Mouse (Mus musculus): ENCODE data around the gene Olfr1044. TPM values are rescaled to one million over a fixed set of nuclear protein-coding genes. Genes with fewer than 3 reads are reported as not detected.

Olfr1044 gene
- polyA plus RNA-seq, 1 experiment from 2014 or later, result not detected

Other genes starting within 250 kb of the Olfr1044 start
- not detected in 2 replicates for gene Olfr1028, start 227.4 kb downstream of the Olfr1044 start, polyA plus RNA-seq (2016; fragmentation: Nextera tagmentation; extraction: Ambion mirVana)
- not detected in 2 replicates for gene Olfr1029, start 203.9 kb downstream of the Olfr1044 start, polyA plus RNA-seq (2016; fragmentation: Nextera tagmentation; extraction: Ambion mirVana)
- gene Olfr1030, start 198.5 kb downstream of the Olfr1044 start, polyA plus RNA-seq (2016; fragmentation: Nextera tagmentation; extraction: Ambion mirVana), result not detected in 2 replicates
- not detected in 2 replicates for gene Olfr1031, start 187.5 kb downstream of the Olfr1044 start, polyA plus RNA-seq (2016; fragmentation: Nextera tagmentation; extraction: Ambion mirVana)
- gene Olfr1032, start 172.3 kb downstream of the Olfr1044 start, polyA plus RNA-seq (2016; fragmentation: Nextera tagmentation; extraction: Ambion mirVana), result not detected in 2 replicates
- 1.3 and 1.4 TPM in 2 replicates for gene Olfr1033, start 157.2 kb downstream of the Olfr1044 start, polyA plus RNA-seq (2016; fragmentation: Nextera tagmentation; extraction: Ambion mirVana)
- not detected in 2 replicates for gene Olfr1034, start 132.0 kb downstream of the Olfr1044 start, polyA plus RNA-seq (2016; fragmentation: Nextera tagmentation; extraction: Ambion mirVana)
- not detected in 2 replicates for gene Olfr1036, start 103.8 kb downstream of the Olfr1044 start, polyA plus RNA-seq (2016; fragmentation: Nextera tagmentation; extraction: Ambion mirVana)
- gene Olfr1037, start 90.4 kb downstream of the Olfr1044 start, polyA plus RNA-seq (2016; fragmentation: Nextera tagmentation; extraction: Ambion mirVana), result not detected in 2 replicates
- gene Olfr1039, start 41.9 kb downstream of the Olfr1044 start, polyA plus RNA-seq (2016; fragmentation: Nextera tagmentation; extraction: Ambion mirVana), result not detected in 2 replicates
- gene Olfr1040, start 31.1 kb downstream of the Olfr1044 start, polyA plus RNA-seq (2016; fragmentation: Nextera tagmentation; extraction: Ambion mirVana), result not detected in 2 replicates
- gene Olfr1042, start 16.0 kb downstream of the Olfr1044 start, polyA plus RNA-seq (2016; fragmentation: Nextera tagmentation; extraction: Ambion mirVana), result not detected in 2 replicates
- gene Olfr1043, start 10.3 kb downstream of the Olfr1044 start, polyA plus RNA-seq (2016; fragmentation: Nextera tagmentation; extraction: Ambion mirVana), result not detected in 2 replicates
- gene Olfr52, start 7.9 kb upstream of the Olfr1044 start, polyA plus RNA-seq (2016; fragmentation: Nextera tagmentation; extraction: Ambion mirVana), result not detected in 2 replicates
- not detected in 2 replicates for gene Olfr1045, start 25.2 kb upstream of the Olfr1044 start, polyA plus RNA-seq (2016; fragmentation: Nextera tagmentation; extraction: Ambion mirVana)
- gene Olfr1046, start 41.5 kb upstream of the Olfr1044 start, polyA plus RNA-seq (2016; fragmentation: Nextera tagmentation; extraction: Ambion mirVana), result not detected in 2 replicates
- not detected in 2 replicates for gene Olfr1047, start 53.6 kb upstream of the Olfr1044 start, polyA plus RNA-seq (2016; fragmentation: Nextera tagmentation; extraction: Ambion mirVana)
- gene Olfr1048, start 62.5 kb upstream of the Olfr1044 start, polyA plus RNA-seq (2016; fragmentation: Nextera tagmentation; extraction: Ambion mirVana), result not detected in 2 replicates
- gene Olfr1049, start 80.5 kb upstream of the Olfr1044 start, polyA plus RNA-seq (2016; fragmentation: Nextera tagmentation; extraction: Ambion mirVana), result not detected in 2 replicates
- not detected in 2 replicates for gene Olfr1051, start 101.3 kb upstream of the Olfr1044 start, polyA plus RNA-seq (2016; fragmentation: Nextera tagmentation; extraction: Ambion mirVana)
- not detected in 2 replicates for gene Olfr1052, start 114.6 kb upstream of the Olfr1044 start, polyA plus RNA-seq (2016; fragmentation: Nextera tagmentation; extraction: Ambion mirVana)
- gene Olfr1053, start 137.5 kb upstream of the Olfr1044 start, polyA plus RNA-seq (2016; fragmentation: Nextera tagmentation; extraction: Ambion mirVana), result not detected in 2 replicates
- not detected in 2 replicates for gene Olfr1054, start 157.6 kb upstream of the Olfr1044 start, polyA plus RNA-seq (2016; fragmentation: Nextera tagmentation; extraction: Ambion mirVana)
- not detected in 2 replicates for gene Olfr1055, start 172.5 kb upstream of the Olfr1044 start, polyA plus RNA-seq (2016; fragmentation: Nextera tagmentation; extraction: Ambion mirVana)
- not detected in 2 replicates for gene Olfr1056, start 184.6 kb upstream of the Olfr1044 start, polyA plus RNA-seq (2016; fragmentation: Nextera tagmentation; extraction: Ambion mirVana)
- gene Olfr1057, start 200.6 kb upstream of the Olfr1044 start, polyA plus RNA-seq (2016; fragmentation: Nextera tagmentation; extraction: Ambion mirVana), result not detected in 2 replicates
- gene Olfr1058, start 210.7 kb upstream of the Olfr1044 start, polyA plus RNA-seq (2016; fragmentation: Nextera tagmentation; extraction: Ambion mirVana), result not detected in 2 replicates
- not detected in 2 replicates for gene Olfr1061, start 236.2 kb upstream of the Olfr1044 start, polyA plus RNA-seq (2016; fragmentation: Nextera tagmentation; extraction: Ambion mirVana)
- not detected in 2 replicates for gene Olfr1062, start 248.9 kb upstream of the Olfr1044 start, polyA plus RNA-seq (2016; fragmentation: Nextera tagmentation; extraction: Ambion mirVana)